Comparison of ENCODE assay signal across 10 mouse cellular contexts in genomic region chr19:4992904-4993303, GRCm38 (mm10). TPM values are rescaled to one million over a fixed set of nuclear protein-coding genes. Genes with fewer than 3 reads are reported as not detected.
A peak's percentile ranks its signal among the peaks of the same experiment; 100 is the strongest.
DNase-seq lines count a peak whose midpoint lies in the region; ATAC-seq and TF ChIP-seq lines count a peak whose summit lies in the region.
"Had no signal": no experiment of that assay in that cellular context is flagged by ENCODE, and none has a peak within 500 bp of the region (broad histone marks: within the 10 kb centered on the region; RNA-seq: fewer than 3 reads in every experiment).

No protein-coding gene starts in this region.

- H3K4me2 ChIP-seq in limb, embryonic 14.5 days (replicated peaks; ENCODE audit: low read depth, low read length, severe bottlenecking), result no peak overlapping the region

- no peaks in the 10 kb centered on the region for H3K9me3 ChIP-seq in limb, embryonic 14.5 days (ENCODE audit: control insufficient read depth, low read length)

- no peaks in the 10 kb centered on the region; the same call in 1 of the 2 replicates for H3K27me3 ChIP-seq in thymus, adult 2 months (ENCODE audit: control insufficient read depth, insufficient read depth, low read length)
- H3K27me3 ChIP-seq in limb, embryonic 14.5 days (ENCODE audit: control insufficient read depth, insufficient read depth, low read length), result peaks cover 36% of the 10 kb centered on the region

- H3K4me1 ChIP-seq in thymus, adult 2 months (replicated peaks; ENCODE audit: control insufficient read depth, insufficient read depth, low read length), result no peaks in the 10 kb centered on the region; the same call in 1 of the 2 replicates
- H3K4me1 ChIP-seq in limb, embryonic 14.5 days (ENCODE audit: control insufficient read depth, insufficient read depth, low read length), result no peaks in the 10 kb centered on the region

- no peaks in the 10 kb centered on the region for H3K36me3 ChIP-seq in thymus, adult 2 months (ENCODE audit: control insufficient read depth, insufficient read depth, low read length)
- no peaks in the 10 kb centered on the region for H3K36me3 ChIP-seq in limb, embryonic 14.5 days (ENCODE audit: control insufficient read depth, insufficient read depth, low read length)

- no peak for TF ChIP-seq POLR2A in thymus, adult 2 months (IDR thresholded peaks at IDR 0.05; ENCODE audit: control insufficient read depth, extremely low read depth, insufficient read depth, low read length, poor library complexity)
- no peak for TF ChIP-seq POLR2A in limb, embryonic 14.5 days (IDR thresholded peaks at IDR 0.05; ENCODE audit: borderline replicate concordance, extremely low read depth, insufficient read depth, insufficient read length)

- intact Hi-C loops in heart, postnatal 36 days (cut with DNase I), result loop anchor here (1.0 to 10.0 kb wide), 2 partner anchors 8 to 498 kb away; partner anchors contain the start of gene 2010003K11Rik

- no peak overlapping the region for H3K9ac ChIP-seq in limb, embryonic 14.5 days (ENCODE audit: low read depth, low read length, severe bottlenecking)

- WGBS in thymus, adult 2 months, result under 1% methylated on average over 9 of the region's 9 CpGs
- 6% methylated on average over 9 of the region's 9 CpGs for WGBS in limb, embryonic 14.5 days

- DNase-seq in thymus, postnatal 4 days, result peak; percentile 38
- no peak for DNase-seq in thymus, adult 2 months
- DNase-seq in adrenal gland, postnatal 36 days, result peak; percentile 85 to 92
- peak; percentile 73 to 80 for DNase-seq in frontal cortex, postnatal 10 days (ENCODE audit: low spot score in 2 of 2)
- DNase-seq in heart, postnatal 36 days, result peak; percentile 55 to 60
- DNase-seq in limb, embryonic 14.5 days (ENCODE audit: low spot score), result peak; percentile 42
- DNase-seq in skeletal muscle tissue, adult 2 months (ENCODE audit: low read depth, low spot score), result peak; percentile 83
- DNase-seq in kidney, adult 18-20 months, result no peak

- no peak for ATAC-seq in limb, embryonic 14.5 days (ENCODE audit: low FRiP score, low read depth)

- no peak for TF ChIP-seq CTCF in thymus, adult 2 months (IDR thresholded peaks at IDR 0.05; ENCODE audit: borderline replicate concordance, control insufficient read depth, extremely low read depth, insufficient read depth, low read length, poor library complexity)

- no peak overlapping the region for H3K27ac ChIP-seq in thymus, adult 2 months (ENCODE audit: control insufficient read depth, insufficient read depth, low read length)
- no peak overlapping the region for H3K27ac ChIP-seq in limb, embryonic 14.5 days (replicated peaks; ENCODE audit: low read depth, low read length)

- no peak overlapping the region for H3K4me3 ChIP-seq in thymus, adult 2 months (ENCODE audit: control insufficient read depth, insufficient read depth, low read length)
- H3K4me3 ChIP-seq in limb, embryonic 14.5 days (replicated peaks; ENCODE audit: low read length), result no peak overlapping the region
- H3K4me3 ChIP-seq: erythroblast, embryonic 14.5 days had no signal

RNA-seq across cellular contexts. Expression of gene Npas4, which starts 2.8 kb away (rescaled TPM):
- polyA plus RNA-seq in thymus, adult 2 months (2012; rRNA removed), result 0.57 and 0.59 TPM in 2 replicates
- under 1 TPM; 0.20 to 0.40 TPM for total RNA-seq in adrenal gland, postnatal 36 days (2021)
- not detected for total RNA-seq in heart, postnatal 36 days (2021)
- 0.50 and 0.60 TPM in 2 replicates for polyA plus RNA-seq in limb, embryonic 14.5 days (2012; rRNA removed)
- polyA plus RNA-seq in limb, embryonic 14.5 days (2014; fragmentation: Nextera tagmentation; extraction: Ambion mirVana), result not detected in 2 replicates
- total RNA-seq: neutrophil, adult 5-6 weeks had no signal
- polyA plus RNA-seq: erythroblast, embryonic 14.5 days had no signal

RNA-seq across cellular contexts. Expression of gene Slc29a2, which starts 30.8 kb away (rescaled TPM):
- 12.7 and 14.6 TPM in 2 replicates for polyA plus RNA-seq in thymus, adult 2 months (2012; rRNA removed)
- 1 to 10 TPM; 4.5 to 5.3 TPM for total RNA-seq in adrenal gland, postnatal 36 days (2021)
- total RNA-seq in heart, postnatal 36 days (2021), result 10 to 100 TPM; 12.7 to 13.2 TPM
- polyA plus RNA-seq in limb, embryonic 14.5 days (2012; rRNA removed), result 15.7 and 25.5 TPM in 2 replicates
- 3.7 and 5.0 TPM in 2 replicates for polyA plus RNA-seq in limb, embryonic 14.5 days (2014; fragmentation: Nextera tagmentation; extraction: Ambion mirVana)
- total RNA-seq: neutrophil, adult 5-6 weeks had no signal

RNA-seq across cellular contexts. Expression of gene Mrpl11, which starts 31.0 kb away (rescaled TPM):
- polyA plus RNA-seq in thymus, adult 2 months (2012; rRNA removed), result 25.8 and 27.3 TPM in 2 replicates
- 10 to 100 TPM; 56.7 to 59.1 TPM for total RNA-seq in adrenal gland, postnatal 36 days (2021)
- 10 to 100 TPM; 69.1 to 69.9 TPM for total RNA-seq in heart, postnatal 36 days (2021)
- 59.5 and 74.3 TPM in 2 replicates for polyA plus RNA-seq in limb, embryonic 14.5 days (2012; rRNA removed)
- polyA plus RNA-seq in limb, embryonic 14.5 days (2014; fragmentation: Nextera tagmentation; extraction: Ambion mirVana), result 105 and 108 TPM in 2 replicates

RNA-seq across cellular contexts. Expression of gene B4gat1, which starts 45.7 kb away (rescaled TPM):
- polyA plus RNA-seq in thymus, adult 2 months (2012; rRNA removed), result 23.8 and 25.1 TPM in 2 replicates
- 10 to 100 TPM; 27.8 to 43.5 TPM for total RNA-seq in adrenal gland, postnatal 36 days (2021)
- 10 to 100 TPM; 45.1 to 47.2 TPM for total RNA-seq in heart, postnatal 36 days (2021)
- 31.3 and 46.6 TPM in 2 replicates for polyA plus RNA-seq in limb, embryonic 14.5 days (2012; rRNA removed)
- polyA plus RNA-seq in limb, embryonic 14.5 days (2014; fragmentation: Nextera tagmentation; extraction: Ambion mirVana), result 43.7 and 45.2 TPM in 2 replicates

RNA-seq across cellular contexts. Expression of gene AC124502.3, which starts 45.8 kb away (rescaled TPM):
- 1.1 and 1.4 TPM in 2 replicates for polyA plus RNA-seq in thymus, adult 2 months (2012; rRNA removed)
- 1 to 10 TPM in 1 of 2 experiments, under 1 TPM in 1; 0.99 to 2.3 TPM for total RNA-seq in adrenal gland, postnatal 36 days (2021)
- 1 to 10 TPM; 1.4 to 3.9 TPM for total RNA-seq in heart, postnatal 36 days (2021)
- 1.3 and 2.5 TPM in 2 replicates for polyA plus RNA-seq in limb, embryonic 14.5 days (2012; rRNA removed)
- 0.84 and 1.7 TPM in 2 replicates for polyA plus RNA-seq in limb, embryonic 14.5 days (2014; fragmentation: Nextera tagmentation; extraction: Ambion mirVana)

Comparison
In these comparisons a context has a peak if more than half of its experiments do, and no peak if none do; other contexts are left out.
1. DNase-seq: peak in thymus, postnatal 4 days (single experiment), adrenal gland, postnatal 36 days (2 of 2), frontal cortex, postnatal 10 days (2 of 2), heart, postnatal 36 days (2 of 2), limb, embryonic 14.5 days (single experiment) and skeletal muscle tissue, adult 2 months (single experiment); none in thymus, adult 2 months (single experiment) and kidney, adult 18-20 months (single experiment).